Mouse (Mus musculus): ENCODE data around the gene Ccr6. TPM values are rescaled to one million over a fixed set of nuclear protein-coding genes. Genes with fewer than 3 reads are reported as not detected.

Gene Ccr6
- polyA plus RNA-seq, 1 experiment from 2014 or later, result not detected

DNA sequence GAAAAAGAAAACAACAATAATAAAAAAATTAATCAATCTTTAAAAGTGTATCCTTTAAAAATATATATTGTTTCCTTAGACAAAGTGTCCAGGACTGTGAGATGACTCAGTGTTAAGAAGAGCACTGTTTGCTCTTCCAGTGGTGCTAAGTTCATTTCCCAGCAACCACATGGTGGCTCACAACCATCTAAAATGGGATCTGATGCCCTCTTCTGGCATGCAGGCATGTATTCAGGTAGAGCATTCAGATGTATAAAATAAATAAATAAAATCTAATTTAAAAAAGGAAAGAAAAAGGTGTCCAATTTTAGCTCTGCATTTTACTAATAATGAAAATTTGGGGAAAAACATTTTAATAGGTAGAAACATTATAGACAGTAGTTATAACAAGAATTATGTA is 60.0 kb downstream of the Ccr6 start:
- Histone ChIP-seq H3K4me1 (no peaks in the 10 kb centered on the region), H3K4me2 (no peak overlapping the region), H3K9me3 (no peaks in the 10 kb centered on the region), H3K9ac (no peak overlapping the region), H3K4me3 (replicated peaks) (no peak overlapping the region), H3K27ac (no peak overlapping the region), H3K27me3 (no peaks in the 10 kb centered on the region), H3K36me3 (replicated peaks) (peaks cover 6% of the 10 kb centered on the region)
- ATAC-seq (ENCODE audit: low FRiP score), result no peak

DNA sequence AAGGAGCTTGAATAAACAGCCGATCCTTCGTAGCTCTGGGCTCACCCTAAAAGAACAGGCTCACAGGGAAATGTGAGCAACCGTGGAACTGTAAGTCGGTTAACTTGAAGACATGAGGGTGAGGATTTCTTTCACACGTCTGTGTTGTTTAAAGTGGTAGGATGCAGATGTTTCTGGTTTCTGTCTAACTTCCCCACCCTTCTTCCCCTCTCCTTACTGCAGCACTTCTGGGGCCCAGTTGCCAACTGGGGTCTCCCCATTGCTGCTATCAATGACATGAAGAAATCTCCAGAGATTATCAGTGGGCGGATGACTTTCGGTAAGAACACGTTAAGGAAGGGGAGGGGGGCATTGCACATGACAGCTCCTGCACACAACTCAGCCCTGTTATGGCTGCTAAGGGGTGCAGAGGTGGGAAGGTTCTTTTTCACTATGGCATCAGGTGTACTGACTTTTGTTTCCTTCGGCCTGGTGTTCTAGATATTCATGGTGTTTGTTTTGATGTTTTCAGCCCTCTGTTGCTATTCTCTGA is 60.5 kb downstream of the Ccr6 start:
- 90% methylated on average over 9 of the region's 9 CpGs for WGBS
- no peak for ATAC-seq (ENCODE audit: low FRiP score)
- H3K36me3 ChIP-seq (replicated peaks), result peaks cover 6% of the 10 kb centered on the region
- no peaks in the 10 kb centered on the region for H3K27me3 ChIP-seq
- no peak overlapping the region for H3K4me2 ChIP-seq
- no peak overlapping the region for H3K4me3 ChIP-seq (replicated peaks)
- H3K4me1 ChIP-seq, result no peaks in the 10 kb centered on the region
- no peaks in the 10 kb centered on the region for H3K9me3 ChIP-seq
- H3K27ac ChIP-seq, result no peak overlapping the region
- no peak overlapping the region for H3K9ac ChIP-seq

- no peak for ATAC-seq (ENCODE audit: low FRiP score)
- H3K4me3 ChIP-seq (replicated peaks), result no peak overlapping the region
- 85% methylated on average over 5 of the region's 5 CpGs for WGBS
Observed at GRCm38 (mm10) chr17:8297746-8298145, 61.9 kb downstream of the Ccr6 start.

GRCm38 (mm10) chr17:8298281-8298680 is 62.4 kb downstream of the Ccr6 start:
- ATAC-seq (ENCODE audit: low FRiP score), result no peak
- Histone ChIP-seq H3K36me3 (replicated peaks) (peaks cover 6% of the 10 kb centered on the region), H3K4me1 (no peaks in the 10 kb centered on the region), H3K27me3 (no peaks in the 10 kb centered on the region), H3K27ac (no peak overlapping the region), H3K4me2 (no peak overlapping the region), H3K9me3 (no peaks in the 10 kb centered on the region), H3K4me3 (replicated peaks) (no peak overlapping the region), H3K9ac (no peak overlapping the region)
- 87% methylated on average over 2 of the region's 2 CpGs for WGBS

More at GRCm38 (mm10) chr17:8297746-8298145, 61.9 kb downstream of the Ccr6 start:
- H3K27me3 ChIP-seq, result no peaks in the 10 kb centered on the region
- no peak overlapping the region for H3K4me2 ChIP-seq
- no peak overlapping the region for H3K9ac ChIP-seq
- no peaks in the 10 kb centered on the region for H3K9me3 ChIP-seq
- H3K36me3 ChIP-seq (replicated peaks), result peaks cover 6% of the 10 kb centered on the region
- no peaks in the 10 kb centered on the region for H3K4me1 ChIP-seq
- H3K27ac ChIP-seq, result no peak overlapping the region

GRCm38 (mm10) chr17:8299524-8299923 is 63.7 kb downstream of the Ccr6 start:
- Histone ChIP-seq H3K27me3 (no peaks in the 10 kb centered on the region), H3K4me2 (no peak overlapping the region), H3K4me3 (replicated peaks) (no peak overlapping the region), H3K36me3 (replicated peaks) (peaks cover 6% of the 10 kb centered on the region), H3K27ac (no peak overlapping the region), H3K4me1 (no peaks in the 10 kb centered on the region), H3K9ac (no peak overlapping the region), H3K9me3 (no peaks in the 10 kb centered on the region)
- ATAC-seq (ENCODE audit: low FRiP score), result no peak

GRCm38 (mm10) chr17:8301515-8301914 is 65.7 kb downstream of the Ccr6 start:
- no peak overlapping the region for H3K4me3 ChIP-seq (replicated peaks)
- H3K9me3 ChIP-seq, result no peaks in the 10 kb centered on the region
- peaks cover 6% of the 10 kb centered on the region for H3K36me3 ChIP-seq (replicated peaks)
- ATAC-seq (ENCODE audit: low FRiP score), result no peak
- H3K27ac ChIP-seq, result no peak overlapping the region
- no peaks in the 10 kb centered on the region for H3K27me3 ChIP-seq
- H3K9ac ChIP-seq, result no peak overlapping the region
- no peaks in the 10 kb centered on the region for H3K4me1 ChIP-seq
- H3K4me2 ChIP-seq, result no peak overlapping the region
- 67% methylated on average over 4 of the region's 4 CpGs for WGBS

GRCm38 (mm10) chr17:8302772-8303438 is 67.1 kb downstream of the Ccr6 start:
- Histone ChIP-seq H3K27me3 (no peaks in the 10 kb centered on the region), H3K9ac (no peak overlapping the region), H3K9me3 (no peaks in the 10 kb centered on the region), H3K4me3 (replicated peaks) (no peak overlapping the region), H3K4me1 (no peaks in the 10 kb centered on the region), H3K27ac (no peak overlapping the region), H3K4me2 (no peak overlapping the region), H3K36me3 (replicated peaks) (peaks cover 2% of the 10 kb centered on the region)
- 67% methylated on average over 7 of the region's 7 CpGs for WGBS
- ATAC-seq (ENCODE audit: low FRiP score), result no peak

- Histone ChIP-seq H3K9me3 (no peaks in the 10 kb centered on the region), H3K4me1 (no peaks in the 10 kb centered on the region), H3K4me3 (replicated peaks) (no peak overlapping the region), H3K9ac (no peak overlapping the region), H3K36me3 (replicated peaks) (no peaks in the 10 kb centered on the region), H3K27me3 (0 out of 2 replicates have a peak, but pooled peaks cover 3% of the 10 kb centered on the region), H3K4me2 (no peak overlapping the region), H3K27ac (no peak overlapping the region)
- no peak for ATAC-seq (ENCODE audit: low FRiP score)
- WGBS, result 69% methylated on average over 5 of the region's 5 CpGs
Observed at GRCm38 (mm10) chr17:8303671-8304070, 67.8 kb downstream of the Ccr6 start.

GRCm38 (mm10) chr17:8305801-8306200 is 70.0 kb downstream of the Ccr6 start:
- H3K4me3 ChIP-seq (replicated peaks), result no peak overlapping the region
- ATAC-seq (ENCODE audit: low FRiP score), result no peak
- H3K9me3 ChIP-seq, result no peaks in the 10 kb centered on the region
- peaks cover 6% of the 10 kb centered on the region; the same call in 1 of the 2 replicates for H3K27me3 ChIP-seq
- no peak overlapping the region for H3K27ac ChIP-seq
- H3K9ac ChIP-seq, result no peak overlapping the region
- no peaks in the 10 kb centered on the region for H3K4me1 ChIP-seq
- no peaks in the 10 kb centered on the region for H3K36me3 ChIP-seq (replicated peaks)
- 29% methylated on average over 3 of the region's 3 CpGs for WGBS
- H3K4me2 ChIP-seq, result no peak overlapping the region

Other genes with a start within 250 kb of the Ccr6 start
- gene Gm49673, start 88.3 kb upstream of the Ccr6 start, polyA plus RNA-seq (2016; fragmentation: Nextera tagmentation; extraction: Ambion mirVana), result 0.23 and 0.29 TPM in 2 replicates
- gene Rnaset2a, start 87.9 kb upstream of the Ccr6 start, polyA plus RNA-seq (2016; fragmentation: Nextera tagmentation; extraction: Ambion mirVana), result 14.6 TPM in 2 replicates
- 39.6 and 41.6 TPM in 2 replicates for gene Fgfr1op, start 70.5 kb upstream of the Ccr6 start, polyA plus RNA-seq (2016; fragmentation: Nextera tagmentation; extraction: Ambion mirVana)
- 122 and 124 TPM in 2 replicates for gene Mpc1, start 46.9 kb downstream of the Ccr6 start, polyA plus RNA-seq (2016; fragmentation: Nextera tagmentation; extraction: Ambion mirVana)
- 86.3 and 87.8 TPM in 2 replicates for gene Sft2d1, start 75.1 kb downstream of the Ccr6 start, polyA plus RNA-seq (2016; fragmentation: Nextera tagmentation; extraction: Ambion mirVana)
- 3.7 and 4.1 TPM in 2 replicates for gene Prr18, start 101.4 kb downstream of the Ccr6 start, polyA plus RNA-seq (2016; fragmentation: Nextera tagmentation; extraction: Ambion mirVana)
- gene T2, start 119.9 kb downstream of the Ccr6 start, polyA plus RNA-seq (2016; fragmentation: Nextera tagmentation; extraction: Ambion mirVana), result 0.44 and 0.55 TPM in 2 replicates
- 0.74 and 1.2 TPM in 2 replicates for gene T, start 198.4 kb downstream of the Ccr6 start, polyA plus RNA-seq (2016; fragmentation: Nextera tagmentation; extraction: Ambion mirVana)